Mouse (Mus musculus) yolk sac, embryonic 10.5 days (tissue): ENCODE measurements around the gene F11.

ENCODE experiments used
- DNase-seq: peaks from one replicate; pipeline ENCODE4 v3.0.0-alpha.2; 2017; ENCODE audit warnings: low spot score

The F11 gene

DNA sequence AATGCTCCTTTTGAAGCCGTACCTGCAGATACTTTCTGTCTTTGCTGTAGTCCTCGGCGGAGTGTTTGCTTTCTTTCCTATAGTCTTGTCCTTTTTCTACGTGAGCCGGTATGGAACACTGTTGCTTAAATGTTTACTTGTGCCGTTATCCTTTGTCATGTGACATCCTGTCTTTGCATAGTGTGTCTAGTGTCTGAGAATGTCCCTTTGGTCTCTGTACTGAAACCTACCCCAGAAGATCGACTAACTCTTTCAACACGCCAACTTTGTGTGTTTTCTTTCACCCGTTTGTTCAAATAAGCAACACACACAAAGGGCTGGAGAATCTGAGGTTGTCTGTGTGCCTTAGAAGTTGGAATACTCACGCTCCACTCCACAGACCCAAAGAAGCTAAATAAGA, at the start of gene F11:
TSS of gene F11 (minus strand) at position 112 of the 400 bp plus-strand sequence.
- DNase-seq = peak; percentile 4

DNA sequence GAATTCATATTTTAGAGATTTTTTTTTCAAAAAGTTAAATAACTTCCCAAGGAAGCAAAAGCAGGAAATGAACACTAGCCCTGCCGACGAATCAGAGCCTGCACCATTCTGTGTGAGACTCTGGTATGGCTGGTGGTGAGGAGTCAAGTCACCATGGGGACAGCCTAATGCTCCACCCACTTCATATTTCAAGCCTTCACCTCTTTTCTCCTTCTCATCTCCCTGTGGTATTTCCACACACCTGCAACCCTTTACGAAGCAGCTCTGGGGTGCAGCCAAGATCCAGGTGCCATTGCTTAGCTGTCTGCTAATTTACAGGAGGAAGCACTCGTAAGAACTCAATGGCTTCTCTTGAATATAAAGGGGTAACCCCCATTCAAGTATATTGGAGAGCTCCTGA, 49.1 kb upstream of the F11 start:
- DNase-seq = no peak

DNA sequence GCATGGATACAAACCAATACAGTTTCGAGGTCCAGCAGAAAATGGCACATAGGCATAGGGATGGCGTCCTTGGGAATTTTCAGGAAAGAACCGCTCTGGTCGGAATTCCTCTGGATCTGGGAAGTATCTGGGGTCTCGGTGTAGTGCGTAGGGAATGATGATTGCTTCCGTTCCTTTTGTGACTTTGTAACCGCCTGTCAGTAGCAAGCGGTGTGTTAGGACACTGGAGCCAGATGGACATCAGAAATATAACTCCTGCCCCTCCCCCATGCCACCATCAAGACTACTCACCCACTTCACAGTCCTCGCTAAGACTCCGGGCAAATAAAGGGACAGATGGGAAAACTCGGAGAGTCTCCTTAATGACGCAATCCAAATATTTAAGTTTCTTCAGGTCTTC, 46.5 kb upstream of the F11 start, which contains the start of gene Gm45753:
TSS of gene Gm45753 (minus strand) at position 101 of the 400 bp plus-strand sequence.
- DNase-seq = no peak

DNA sequence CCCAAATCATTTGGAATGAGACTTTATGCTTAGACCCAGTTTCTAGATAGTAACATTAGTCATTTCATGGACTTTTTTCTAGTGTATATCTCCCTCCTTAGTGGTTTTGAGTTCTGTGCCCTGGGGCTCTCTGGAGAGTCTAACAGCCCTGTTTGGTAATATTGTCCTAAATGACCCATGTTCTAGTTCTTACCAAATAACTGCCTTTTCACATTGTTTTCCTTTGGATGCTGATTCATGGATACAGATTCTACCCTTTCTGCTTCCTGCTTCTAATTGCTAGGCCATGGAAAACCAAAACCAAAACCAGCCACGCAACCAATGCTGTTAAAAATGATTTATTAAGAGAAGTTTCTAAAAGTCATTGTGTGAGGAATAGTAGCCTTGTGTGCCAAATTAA, 43.6 kb upstream of the F11 start:
- no peak for DNase-seq

DNA sequence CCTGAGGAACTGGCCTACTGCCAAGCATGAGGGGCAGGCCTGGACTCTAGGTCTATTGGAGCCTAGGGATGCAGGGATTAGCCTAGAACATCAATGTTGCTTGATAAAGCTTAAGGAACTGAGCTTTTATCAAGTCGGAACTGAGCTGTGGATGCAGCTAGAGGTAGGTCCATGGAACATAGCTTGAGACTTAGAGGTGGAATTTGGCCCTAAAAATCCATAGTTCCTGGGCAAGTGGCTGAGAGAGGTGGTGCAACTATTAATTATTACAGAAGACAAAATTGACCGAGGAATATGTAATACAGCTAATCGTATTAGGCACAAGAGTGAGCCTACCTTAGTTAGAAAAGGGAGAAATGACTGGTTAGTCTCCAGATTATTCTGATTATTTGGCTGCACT, 42.5 kb upstream of the F11 start:
- DNase-seq = no peak

DNA sequence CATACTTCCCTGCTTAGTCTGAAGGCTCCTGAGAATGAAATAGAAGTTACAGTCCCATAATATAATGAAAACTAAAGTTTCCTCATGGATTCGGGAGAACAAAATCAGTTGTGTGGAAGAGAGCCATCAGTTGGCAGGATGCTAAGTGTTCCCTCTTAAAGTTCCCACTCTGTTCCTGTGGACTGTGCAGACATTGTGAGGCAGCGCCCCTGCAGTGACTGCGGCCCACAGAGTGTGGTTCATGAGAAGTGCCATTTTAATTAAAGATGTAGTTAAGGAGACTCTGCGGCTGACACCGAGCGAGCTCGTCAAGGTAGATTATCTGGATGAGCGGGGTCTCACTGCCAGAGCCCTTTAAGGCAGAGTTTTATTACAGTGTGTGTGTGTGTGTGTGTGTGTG, 40.6 kb upstream of the F11 start:
- no peak for DNase-seq

DNA sequence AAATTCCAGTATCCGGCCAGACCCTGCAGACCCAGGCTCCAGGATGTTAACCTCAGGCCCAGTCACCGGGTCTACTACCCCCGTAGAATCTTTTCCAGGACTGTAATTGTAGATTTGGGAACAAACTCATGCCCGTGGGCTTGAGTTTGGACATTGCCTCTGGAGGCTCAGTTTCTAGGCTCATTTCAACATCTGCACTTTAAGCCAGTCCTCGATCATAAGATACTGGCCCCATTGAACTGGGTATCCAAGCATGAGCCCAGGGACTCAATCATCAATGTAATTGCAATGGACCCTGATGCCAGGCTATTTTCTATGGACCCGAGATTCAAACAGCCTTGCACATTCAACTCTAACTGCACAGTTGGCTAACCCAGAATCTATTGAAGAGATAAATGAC, 33.4 kb upstream of the F11 start:
- DNase-seq = no peak

DNA sequence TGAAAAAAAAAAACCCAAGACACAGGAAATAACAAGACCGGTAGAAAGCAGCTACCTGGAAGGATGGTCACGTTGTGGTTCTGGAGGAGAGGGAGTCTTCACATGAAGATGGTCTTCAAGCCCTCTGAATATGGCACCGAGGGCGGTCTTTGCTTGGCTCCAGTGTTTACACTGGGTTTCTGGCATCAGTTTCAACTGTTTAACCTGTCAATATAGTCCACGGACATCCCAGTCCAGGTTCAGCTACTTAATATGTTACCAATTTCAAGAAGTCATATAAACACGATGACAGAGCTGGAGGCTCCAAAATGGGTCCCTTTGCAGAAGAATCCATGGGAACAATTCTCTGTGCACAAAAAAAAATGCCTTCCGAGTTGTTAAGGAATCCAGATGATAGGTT, 32.9 kb upstream of the F11 start, which contains the start of gene Klkb1:
TSS of gene Klkb1 (minus strand) at position 173 of the 400 bp plus-strand sequence.
- no peak for DNase-seq

DNA sequence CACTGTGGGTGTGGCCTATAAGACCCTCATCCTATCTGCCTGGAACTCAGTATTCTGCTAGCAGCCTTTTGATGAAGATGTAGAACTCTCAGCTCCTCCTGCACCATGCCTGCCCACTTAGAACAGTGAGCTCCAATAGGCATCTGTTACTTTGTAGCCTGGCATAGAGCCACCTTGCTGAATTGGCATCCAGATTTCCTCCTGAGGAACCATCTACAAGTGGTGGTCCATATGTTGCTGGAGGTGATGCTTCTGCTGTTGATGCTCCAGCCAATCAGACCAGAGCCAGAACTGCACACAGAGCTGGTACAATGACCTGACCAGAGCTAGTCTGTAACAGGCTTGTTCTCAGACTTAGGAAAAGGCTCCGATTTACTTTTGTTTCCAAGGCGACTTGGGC, 30.0 kb upstream of the F11 start:
- no peak for DNase-seq

DNA sequence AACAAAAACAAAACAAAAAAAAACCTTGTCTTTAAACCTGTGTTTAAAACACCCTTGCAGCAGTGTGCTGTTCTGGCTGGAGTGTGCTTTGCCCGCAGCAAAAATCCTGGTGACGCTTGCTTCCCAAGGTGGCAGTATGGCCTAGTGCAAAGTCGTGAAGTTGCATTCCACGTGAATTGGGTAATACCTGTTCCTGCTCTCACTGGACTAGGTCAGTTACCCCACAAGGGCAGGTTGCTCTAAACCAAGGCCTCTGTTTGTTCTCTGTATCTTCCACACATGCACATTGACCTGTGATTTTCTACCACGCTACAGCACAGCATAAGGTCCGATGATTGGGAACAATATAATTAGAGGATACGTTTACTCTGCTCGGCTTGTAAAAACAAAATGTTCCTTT, 19.8 kb upstream of the F11 start:
- DNase-seq = no peak

DNA sequence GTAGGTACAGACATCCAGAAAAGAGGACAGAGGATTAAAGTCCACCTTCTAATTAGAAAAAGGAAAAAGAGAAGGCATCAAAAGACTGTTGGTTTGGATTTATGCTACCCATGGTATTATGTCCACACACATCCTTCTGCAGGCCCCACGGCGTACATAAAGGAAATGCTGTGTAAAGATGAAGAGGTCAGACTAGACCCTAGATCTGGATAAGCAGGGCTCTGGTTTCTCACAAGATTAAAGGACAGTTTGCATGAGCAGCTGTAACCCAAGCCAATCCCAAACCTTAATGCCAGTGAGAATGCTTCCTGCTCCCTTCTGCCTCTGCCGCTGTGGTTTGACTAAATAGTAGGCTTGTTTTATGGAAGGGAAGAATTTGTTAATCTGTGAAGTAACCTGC, 15.6 kb upstream of the F11 start:
- no peak for DNase-seq

DNA sequence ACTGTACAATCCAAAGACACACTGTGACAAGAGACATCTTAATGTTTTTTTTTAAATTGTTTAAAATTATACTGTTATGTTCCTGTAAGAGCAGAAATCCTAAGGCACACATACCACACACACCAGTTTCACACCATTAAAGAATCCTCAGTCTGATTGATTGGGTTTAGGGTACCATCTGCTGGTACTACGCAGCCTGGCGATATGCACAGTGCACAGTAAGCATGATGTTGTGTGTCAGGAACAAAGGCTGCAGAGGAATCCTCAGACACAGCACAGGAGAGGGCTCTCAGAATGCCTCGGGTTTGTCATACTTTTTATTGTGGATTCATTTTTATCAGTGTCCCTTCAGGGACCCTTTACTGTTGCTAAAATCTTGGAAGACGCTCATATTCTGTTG, 12.5 kb upstream of the F11 start:
- DNase-seq = no peak

DNA sequence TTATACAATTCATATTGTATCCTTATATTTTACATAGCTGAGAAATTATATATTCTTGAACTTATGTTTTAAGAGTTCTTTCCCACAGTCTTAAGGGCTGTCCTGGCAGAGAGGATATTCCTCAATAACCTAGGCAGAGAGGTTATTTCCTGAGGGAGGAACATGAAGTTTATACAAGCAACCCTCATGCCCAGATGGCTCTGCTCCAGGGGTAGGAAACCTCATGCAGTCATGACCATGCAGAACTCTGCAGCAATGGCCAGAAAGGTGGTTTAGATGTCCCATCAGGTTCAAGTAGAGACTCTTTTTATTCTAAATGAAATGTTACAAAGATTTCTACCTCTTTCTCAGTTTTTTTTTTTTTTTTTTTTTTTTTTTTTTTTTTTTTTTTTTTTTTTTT, 7.2 kb upstream of the F11 start:
- DNase-seq = no peak

DNA sequence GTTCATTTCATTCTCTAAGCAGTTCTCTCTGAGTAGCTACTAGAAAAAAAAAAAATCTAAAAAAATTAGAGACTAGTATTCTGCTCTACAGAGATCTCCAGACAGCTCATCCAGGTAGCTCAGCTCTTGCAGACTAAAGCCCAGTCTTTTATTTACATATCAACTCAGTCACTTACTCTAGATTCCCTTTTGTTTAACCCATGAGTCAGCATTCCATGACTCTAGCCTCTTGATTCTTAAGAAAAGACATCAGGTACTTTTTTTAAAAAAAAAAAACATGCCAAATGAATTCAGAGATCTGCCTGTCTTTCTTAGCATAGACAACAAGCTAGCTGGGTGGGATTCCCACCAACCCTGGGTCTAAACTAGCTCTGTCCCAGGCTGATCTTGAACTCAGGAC, 6.7 kb upstream of the F11 start:
- no peak for DNase-seq

DNA sequence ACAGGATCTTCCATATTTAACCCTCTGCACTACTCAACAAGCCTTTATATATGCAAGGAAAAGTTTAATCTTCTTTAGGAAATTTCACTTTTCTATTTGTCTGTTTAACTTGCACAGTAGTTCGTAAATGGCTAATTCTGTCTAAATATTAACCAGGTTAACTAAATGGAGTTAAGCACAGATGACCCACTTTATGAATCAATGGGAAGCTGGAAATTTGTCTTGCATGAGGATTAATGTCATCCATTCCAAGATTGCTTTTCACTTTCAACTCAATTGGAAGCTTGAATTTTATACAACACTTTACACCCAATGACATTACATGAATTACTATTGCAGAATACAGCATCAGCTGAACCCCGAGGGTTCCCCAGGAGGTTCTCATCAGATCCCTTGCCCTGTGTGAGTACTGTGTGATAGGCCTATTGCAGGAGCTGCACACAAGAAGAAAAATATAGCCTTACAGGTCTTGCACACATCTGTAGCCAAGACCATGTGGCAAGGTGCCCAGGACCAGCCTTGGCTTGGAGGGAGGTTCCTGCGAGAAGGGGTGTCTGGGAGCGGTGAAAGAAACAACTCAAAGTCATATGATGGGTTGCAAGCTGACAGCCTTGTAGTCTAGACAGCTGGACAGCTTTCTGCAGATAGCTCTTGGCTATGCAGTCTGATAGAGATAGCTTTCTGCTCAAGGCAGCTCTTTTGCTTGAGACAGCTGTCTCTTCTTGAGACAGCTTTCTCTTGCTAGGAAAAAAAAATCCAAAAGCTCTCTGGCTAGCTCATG, 6.0 kb upstream of the F11 start:
- DNase-seq = no peak

DNA sequence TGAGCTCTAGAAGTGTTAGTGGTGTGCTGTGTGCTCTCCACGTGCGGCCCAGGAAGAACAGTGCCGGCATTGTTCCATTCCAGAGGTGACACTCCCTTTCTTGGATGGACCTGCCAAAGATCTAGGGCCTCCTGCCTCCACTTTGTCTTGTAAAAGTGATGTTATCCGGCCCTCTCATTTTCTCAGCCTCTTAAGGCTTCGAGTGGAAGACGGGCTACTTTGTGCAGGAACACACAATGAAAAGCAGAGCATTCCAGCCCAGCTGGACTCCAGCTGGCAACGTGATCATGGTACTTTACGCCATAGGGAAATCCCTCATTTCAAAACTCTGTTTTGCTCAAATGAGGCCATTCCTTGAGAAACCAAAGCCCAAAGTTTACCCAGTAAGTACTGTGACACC, 5.2 kb upstream of the F11 start:
- DNase-seq = no peak

DNA sequence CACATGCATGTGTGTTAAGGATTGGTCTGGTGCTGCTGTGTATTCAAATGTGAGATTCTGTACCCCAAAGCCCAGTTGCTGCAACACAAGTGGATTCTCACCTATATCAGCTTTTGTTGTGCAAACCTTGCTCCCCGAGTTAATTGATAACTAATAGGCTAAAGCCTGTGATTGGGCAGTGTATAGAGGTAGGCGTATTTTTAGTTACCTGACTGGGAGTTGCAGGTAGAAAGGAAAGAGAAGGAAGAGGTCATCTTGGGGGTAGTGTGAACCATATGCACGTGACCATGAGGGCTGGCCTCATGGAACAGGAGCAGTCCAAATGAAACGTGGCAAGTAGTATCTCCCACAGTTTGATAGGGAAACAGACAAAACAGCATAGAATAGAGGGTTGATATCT, 3.1 kb upstream of the F11 start:
- peak; percentile 3 for DNase-seq

DNA sequence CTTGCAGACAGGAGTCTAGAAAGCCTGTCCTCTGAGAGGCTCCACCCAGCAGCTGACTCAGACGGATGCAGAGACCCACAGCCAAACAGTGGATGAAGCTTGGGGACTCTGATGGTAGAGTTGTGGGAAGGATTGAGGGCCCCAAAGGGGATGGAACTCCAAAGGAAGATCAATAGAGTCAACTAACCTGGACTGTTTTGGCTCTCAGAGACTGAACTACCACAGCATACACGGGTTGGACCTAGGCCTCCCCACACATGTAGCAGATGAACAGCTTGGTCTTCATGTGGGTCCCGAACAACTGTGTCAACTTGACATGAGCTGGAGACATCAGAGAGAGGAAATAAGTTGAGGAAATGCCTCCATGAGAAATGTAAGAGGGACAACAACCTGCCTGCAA, 1.0 kb upstream of the F11 start:
- DNase-seq = no peak

DNA sequence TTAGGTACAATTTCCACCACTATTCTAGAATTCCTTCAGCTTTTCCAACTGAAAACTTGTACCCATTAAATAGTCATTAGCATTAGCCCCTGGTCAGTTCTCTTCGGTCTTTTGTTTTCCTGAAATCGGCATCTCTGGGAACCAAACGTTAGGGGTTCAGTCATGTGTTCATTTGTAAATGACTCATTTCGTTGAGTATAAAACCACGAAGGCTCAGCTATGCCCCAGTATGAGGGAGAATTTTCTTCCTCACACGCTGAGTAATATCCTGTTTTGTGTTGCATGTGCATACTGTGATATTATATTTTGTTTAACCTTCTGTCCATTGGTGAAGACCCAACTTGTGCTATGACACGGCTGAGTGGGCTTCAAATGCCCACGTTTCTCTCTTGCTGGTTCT, 3.4 kb downstream of the F11 start:
- DNase-seq = no peak

DNA sequence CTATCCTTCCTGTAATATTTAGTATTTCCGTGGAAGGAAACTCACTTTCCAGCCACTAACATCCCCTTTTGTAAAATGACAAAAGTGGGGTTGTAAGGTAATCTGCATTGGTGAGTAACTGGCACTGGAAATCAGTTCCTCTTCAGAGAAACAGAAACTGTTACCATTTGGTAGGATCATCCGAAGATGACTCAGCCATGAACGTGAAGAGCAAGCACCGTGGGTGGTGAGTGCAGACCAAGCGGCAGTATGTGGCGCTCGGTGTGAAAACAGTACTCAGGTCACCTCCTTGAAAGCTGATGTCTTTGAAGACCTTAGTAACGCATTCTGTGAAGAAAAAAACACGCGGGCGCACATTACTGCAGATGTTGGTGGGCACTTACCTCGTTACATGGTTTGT, 6.8 kb downstream of the F11 start:
- DNase-seq = no peak

DNA sequence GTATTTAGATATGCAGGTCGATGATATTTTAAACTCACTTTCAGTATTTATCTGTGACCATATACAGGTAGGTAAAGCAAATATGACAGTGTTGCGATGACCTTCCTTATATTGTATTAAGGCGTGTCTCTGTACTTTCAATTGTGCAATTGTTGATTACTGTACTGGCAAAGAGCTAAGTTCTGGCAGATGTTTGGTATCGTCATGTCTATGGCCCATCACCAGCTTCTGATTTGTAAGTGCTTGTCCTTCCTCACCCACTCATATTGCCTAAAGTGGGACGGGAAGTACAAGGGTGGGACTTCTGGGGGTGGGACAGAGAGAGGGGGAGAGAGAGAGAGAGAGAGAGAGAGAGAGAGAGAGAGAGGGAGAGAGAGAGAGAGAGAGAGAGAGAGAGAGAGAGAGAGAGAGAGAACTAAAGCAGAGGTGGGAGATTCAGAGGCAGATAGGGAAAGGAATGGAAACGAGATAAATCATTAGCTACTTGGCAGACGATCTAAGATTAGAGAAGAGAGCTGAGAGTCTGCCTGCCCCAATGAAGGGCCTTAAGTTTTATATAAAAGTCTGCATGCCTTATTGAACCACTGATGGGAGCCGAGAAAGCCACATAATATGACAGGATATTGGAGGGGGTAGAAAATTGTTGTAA, 7.5 kb downstream of the F11 start:
- no peak for DNase-seq

DNA sequence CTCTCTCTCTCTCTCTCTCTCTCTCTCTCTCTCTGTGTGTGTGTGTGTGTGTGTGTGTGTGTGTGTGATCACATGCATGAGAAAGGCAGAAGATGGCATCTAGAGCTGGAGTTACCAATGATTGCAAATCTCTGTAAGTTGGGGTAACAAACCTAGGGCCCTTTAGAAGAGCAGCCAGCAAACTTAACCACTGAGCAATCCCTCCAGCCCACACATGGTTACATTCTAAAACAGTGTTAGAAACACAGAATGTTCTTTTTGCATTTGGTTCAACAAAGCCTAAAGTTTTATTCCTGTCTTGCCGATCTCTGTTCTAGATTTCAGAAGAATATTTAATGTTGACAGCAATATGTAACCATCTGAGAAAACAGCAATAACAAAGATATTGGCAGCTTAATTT, 8.2 kb downstream of the F11 start:
- no peak for DNase-seq

DNA sequence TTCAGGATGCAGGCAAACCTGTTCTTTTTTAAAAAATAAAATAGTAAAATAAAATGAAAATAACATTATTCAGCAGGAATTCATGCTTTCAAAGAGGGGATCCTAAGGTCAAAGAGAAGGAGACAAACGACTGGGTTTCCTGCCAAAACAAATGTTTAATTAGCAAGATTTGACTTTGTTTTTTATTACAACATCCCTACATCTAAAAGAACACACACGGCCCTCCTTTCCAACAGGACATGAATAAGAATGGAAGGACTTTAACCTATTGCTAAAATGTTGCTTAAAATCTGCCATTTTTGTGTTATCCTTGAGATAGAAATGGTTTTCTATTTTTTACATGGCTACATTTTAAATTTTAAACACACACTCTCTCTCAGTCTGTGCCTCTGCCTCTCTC, 8.7 kb downstream of the F11 start:
- no peak for DNase-seq

DNA sequence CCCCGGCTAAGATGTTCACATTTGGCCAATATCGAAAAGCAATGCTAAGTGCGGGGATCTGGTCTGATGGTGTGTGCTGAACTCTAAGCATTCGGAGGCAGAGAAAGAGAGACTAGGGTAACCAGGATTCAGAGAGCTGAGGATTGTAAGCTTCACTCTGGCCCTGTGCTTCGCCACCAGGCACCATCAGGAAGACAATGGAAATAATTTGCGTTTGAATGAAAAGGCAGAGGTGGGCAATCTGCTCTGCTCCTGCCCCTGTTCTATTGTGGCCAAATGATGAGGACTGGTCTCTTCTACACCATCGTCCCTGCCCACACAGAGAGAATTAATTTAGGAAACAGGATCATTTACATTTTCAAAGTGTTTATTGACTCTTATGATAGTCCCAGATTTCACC, 15.5 kb downstream of the F11 start:
- no peak for DNase-seq
